Mouse (Mus musculus) stomach, embryonic 14.5 days (tissue): ENCODE results near the gene Spata20. TPM values are rescaled to one million over a fixed set of nuclear protein-coding genes. Genes with fewer than 3 reads are reported as not detected.

ENCODE experiments used
- ATAC-seq: fragments of 200-750 bp; cut with Nextera tagmentation; 2 replicates; pipeline ENCODE4 v1.8.0; 2017; ENCODE audit warnings: low read depth, moderate TSS enrichment; ENCODE audit not compliant: insufficient number of reproducible peaks, insufficient read depth, low FRiP score
- H3K27ac ChIP-seq: fragments of 300-500 bp; sonication (generic); 2 replicates; pipeline ENCODE4 v1.5.1; 2014; ENCODE audit warnings: mild to moderate bottlenecking, low read length, moderate library complexity, mixed read lengths
- H3K27me3 ChIP-seq: fragments of 300-500 bp; sonication (generic); 2 replicates; pipeline ENCODE4 v1.6.1; 2014; ENCODE audit warnings: low read length, control low read depth, mixed read lengths; ENCODE audit not compliant: control insufficient read depth, insufficient read depth
- H3K36me3 ChIP-seq: fragments of 300-500 bp; sonication (generic); 2 replicates; pipeline ENCODE4 v1.6.1; 2014; ENCODE audit warnings: mild to moderate bottlenecking, control low read depth, low read length, moderate library complexity, mixed read lengths; ENCODE audit not compliant: control insufficient read depth, insufficient read depth
- H3K4me1 ChIP-seq: fragments of 300-500 bp; sonication (generic); 2 replicates; pipeline ENCODE4 v1.6.1; 2014; ENCODE audit warnings: low read length, control low read depth, mixed read lengths; ENCODE audit not compliant: control insufficient read depth, insufficient read depth
- H3K4me2 ChIP-seq: fragments of 300-500 bp; sonication (generic); replicated peaks from 2 replicates; pipeline ENCODE4 v1.6.1; 2014; ENCODE audit warnings: low read depth, low read length, control low read depth
- H3K4me3 ChIP-seq: fragments of 300-500 bp; sonication (generic); 2 replicates; pipeline ENCODE4 v1.5.1; 2014; ENCODE audit warnings: low read depth, low read length, control low read depth
- H3K9ac ChIP-seq: fragments of 300-500 bp; sonication (generic); replicated peaks from 2 replicates; pipeline ENCODE4 v1.6.1; 2014; ENCODE audit warnings: low read depth, mild to moderate bottlenecking, control low read depth, low read length, moderate library complexity, mixed read lengths
- H3K9me3 ChIP-seq: fragments of 300-500 bp; sonication (generic); 2 replicates; pipeline ENCODE4 v1.6.1; 2016; ENCODE audit warnings: low read depth, low read length, control low read depth; ENCODE audit not compliant: control insufficient read depth
- WGBS: fragments of 180-500 bp; shearing (Covaris S2); extraction: QIAGEN DNeasy Blood & Tissue Kit; methylation state at CpG from one replicate; pipeline ENCODE4 v1.1.7; 2014; 5-methylcytosine and 5-hydroxymethylcytosine counted together
- polyA plus RNA-seq: library from polyadenylated mRNA; unstranded; fragments of >200 nt; fragmentation: Nextera tagmentation; extraction: Ambion mirVana; gene quantifications from 2 replicates; pipeline ENCODE4 v1.2.1, GENCODE M21; 2014

Spata20 gene
- polyA plus RNA-seq, 1 experiment from 2014 or later: 0.48 TPM

GRCm38 (mm10) chr11:94475722-94476121 lies 10.3 kb downstream of the Spata20 start:
- Histone ChIP-seq H3K27me3 (peaks cover 6% of the 10 kb centered on the region; the same call in 1 of the 2 replicates), H3K9me3 (no peaks in the 10 kb centered on the region), H3K4me2 (no peak overlapping the region), H3K36me3 (no peaks in the 10 kb centered on the region), H3K9ac (no peak overlapping the region), H3K4me1 (peaks cover 9% of the 10 kb centered on the region; the same call in 1 of the 2 replicates), H3K27ac (no peak overlapping the region), H3K4me3 (no peak overlapping the region)
- 28% methylated on average over 11 of the region's 11 CpGs for WGBS
- ATAC-seq: no peak

- no peak; the same call in 1 of the 2 replicates for ATAC-seq
- Histone ChIP-seq H3K4me1 (peaks cover 16% of the 10 kb centered on the region), H3K27me3 (peaks cover 6% of the 10 kb centered on the region; the same call in 1 of the 2 replicates), H3K9me3 (no peaks in the 10 kb centered on the region), H3K4me3 (peak overlapping the region; percentile 81), H3K4me2 (peak overlapping the region; percentile 82), H3K27ac (no peak overlapping the region), H3K9ac (no peak overlapping the region), H3K36me3 (no peaks in the 10 kb centered on the region)
- WGBS: under 1% methylated on average over 11 of the region's 11 CpGs
Observed at GRCm38 (mm10) chr11:94474544-94474910, 11.5 kb downstream of the Spata20 start.

DNA sequence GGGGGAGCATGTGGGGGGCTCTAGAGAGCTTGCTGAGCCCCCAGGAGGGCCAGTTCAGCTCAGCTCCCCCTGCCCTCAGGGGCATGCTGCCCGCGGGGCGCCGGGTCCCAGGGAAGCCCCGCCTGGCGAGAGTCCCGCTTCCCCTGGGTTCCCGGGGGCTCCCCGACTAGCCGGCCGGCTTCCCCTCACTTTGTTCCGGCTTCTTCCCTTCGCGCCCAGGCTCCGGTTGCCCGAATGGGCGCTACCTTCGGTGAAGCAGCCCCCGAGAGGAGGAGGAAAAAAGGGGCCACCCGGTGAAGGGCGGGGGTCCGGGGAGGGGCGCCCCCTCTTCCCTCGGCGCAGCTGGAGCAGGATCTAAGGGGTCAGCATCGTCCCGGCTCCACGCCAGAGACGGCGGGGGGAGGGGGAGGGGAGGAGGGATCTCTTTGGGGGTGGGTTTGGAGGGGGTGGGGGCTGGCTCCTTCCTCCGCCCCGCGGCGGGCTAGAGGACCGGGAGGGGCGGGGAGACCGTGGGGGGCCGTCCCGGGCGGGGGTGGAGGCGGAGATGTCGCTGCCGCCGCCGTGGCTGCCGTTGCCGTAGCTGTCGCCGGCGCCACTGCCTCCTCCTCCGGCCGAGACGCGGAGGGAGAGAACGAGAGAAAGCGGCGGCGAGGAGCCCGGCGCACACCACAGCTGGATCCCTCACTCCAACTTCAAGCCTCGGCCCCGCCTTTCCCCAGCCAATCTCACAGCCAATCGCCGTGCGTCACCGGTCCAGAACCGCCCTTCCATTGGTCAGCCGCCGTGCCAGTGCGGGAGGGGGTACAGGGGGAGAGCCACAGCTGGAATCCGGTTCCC lies 12.1 kb downstream of the Spata20 start, which contains the start of gene Cacna1g:
TSS of gene Cacna1g (minus strand) at position 492 of the 837 bp plus-strand sequence.
- under 1% methylated on average over 56 of the region's 71 CpGs for WGBS
- H3K27me3 ChIP-seq: peaks cover 6% of the 10 kb centered on the region; the same call in 1 of the 2 replicates

DNA sequence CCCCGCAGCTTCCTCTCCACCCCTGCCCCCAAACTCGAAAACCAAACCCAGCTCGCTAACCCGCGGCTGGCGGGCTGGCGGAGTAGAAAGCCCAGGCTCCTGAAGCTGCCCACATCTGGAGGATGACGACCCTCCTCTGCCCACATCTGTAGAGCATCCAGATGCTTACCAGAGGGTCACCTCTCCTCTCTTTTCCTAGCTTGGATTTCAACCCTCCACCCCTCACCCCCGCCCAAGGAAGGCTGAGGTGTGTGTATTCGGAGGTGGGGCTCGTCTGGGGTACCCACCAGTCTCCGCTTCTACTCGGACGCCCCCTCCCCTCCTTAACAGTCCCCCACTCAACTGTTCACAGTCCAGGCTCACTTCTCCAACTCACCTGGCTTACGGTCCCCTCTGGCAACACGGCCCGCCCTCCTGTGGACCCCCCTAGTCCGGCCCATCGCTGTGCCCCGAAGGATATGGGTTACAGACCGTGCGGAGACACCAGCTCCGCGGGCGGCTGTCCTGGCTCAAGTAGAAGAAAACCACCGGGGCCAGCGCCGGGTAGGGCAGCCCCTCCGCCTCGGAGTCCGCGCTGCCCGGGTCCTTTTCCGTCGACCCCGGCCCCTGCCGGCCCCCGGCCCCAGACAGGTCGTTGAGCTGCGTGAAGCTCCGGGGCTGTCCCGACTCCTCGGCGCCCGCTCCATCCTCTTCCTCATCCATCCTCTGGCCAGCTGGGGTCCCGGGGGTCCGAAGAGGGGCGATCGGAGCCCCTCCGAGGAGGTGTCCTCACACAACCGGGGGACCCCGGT lies 12.9 kb downstream of the Spata20 start:
- Histone ChIP-seq H3K4me3 (peak overlapping the region; percentile 81), H3K36me3 (no peaks in the 10 kb centered on the region), H3K4me2 (peak overlapping the region; percentile 82), H3K27ac (peak overlapping the region; percentile 79; the same call in 1 of the 2 replicates), H3K9ac (peak overlapping the region; percentile 77), H3K4me1 (peaks cover 29% of the 10 kb centered on the region), H3K27me3 (peaks cover 6% of the 10 kb centered on the region; the same call in 1 of the 2 replicates), H3K9me3 (no peaks in the 10 kb centered on the region)
- ATAC-seq: peak; percentile 29; the same call in 1 of the 2 replicates
- 0% methylated on average over 31 of the region's 52 CpGs for WGBS

More for the DNA sequence above, 12.1 kb downstream of the Spata20 start, which contains the start of gene Cacna1g:
- Histone ChIP-seq H3K9me3 (no peaks in the 10 kb centered on the region), H3K4me1 (peaks cover 22% of the 10 kb centered on the region), H3K27ac (peak within 1 kb of the TSS; percentile 83; the same call in 1 of the 2 replicates), H3K9ac (peak within 1 kb of the TSS; percentile 77), H3K4me3 (peak within 1 kb of the TSS; percentile 81), H3K4me2 (peak within 1 kb of the TSS; percentile 82), H3K36me3 (no peaks in the 10 kb centered on the region)
- ATAC-seq: peak; percentile 93

GRCm38 (mm10) chr11:94472585-94472915 lies 13.4 kb downstream of the Spata20 start:
- no peak for ATAC-seq
- peak overlapping the region; percentile 82 for H3K4me2 ChIP-seq
- H3K4me1 ChIP-seq: peaks cover 35% of the 10 kb centered on the region
- H3K4me3 ChIP-seq: peak overlapping the region; percentile 81
- H3K9me3 ChIP-seq: no peaks in the 10 kb centered on the region
- H3K9ac ChIP-seq: peak overlapping the region; percentile 77
- H3K36me3 ChIP-seq: no peaks in the 10 kb centered on the region
- WGBS: under 1% methylated on average over 15 of the region's 15 CpGs
- peaks cover 6% of the 10 kb centered on the region; the same call in 1 of the 2 replicates for H3K27me3 ChIP-seq
- H3K27ac ChIP-seq: peak overlapping the region; percentile 0; the same call in 1 of the 2 replicates

DNA sequence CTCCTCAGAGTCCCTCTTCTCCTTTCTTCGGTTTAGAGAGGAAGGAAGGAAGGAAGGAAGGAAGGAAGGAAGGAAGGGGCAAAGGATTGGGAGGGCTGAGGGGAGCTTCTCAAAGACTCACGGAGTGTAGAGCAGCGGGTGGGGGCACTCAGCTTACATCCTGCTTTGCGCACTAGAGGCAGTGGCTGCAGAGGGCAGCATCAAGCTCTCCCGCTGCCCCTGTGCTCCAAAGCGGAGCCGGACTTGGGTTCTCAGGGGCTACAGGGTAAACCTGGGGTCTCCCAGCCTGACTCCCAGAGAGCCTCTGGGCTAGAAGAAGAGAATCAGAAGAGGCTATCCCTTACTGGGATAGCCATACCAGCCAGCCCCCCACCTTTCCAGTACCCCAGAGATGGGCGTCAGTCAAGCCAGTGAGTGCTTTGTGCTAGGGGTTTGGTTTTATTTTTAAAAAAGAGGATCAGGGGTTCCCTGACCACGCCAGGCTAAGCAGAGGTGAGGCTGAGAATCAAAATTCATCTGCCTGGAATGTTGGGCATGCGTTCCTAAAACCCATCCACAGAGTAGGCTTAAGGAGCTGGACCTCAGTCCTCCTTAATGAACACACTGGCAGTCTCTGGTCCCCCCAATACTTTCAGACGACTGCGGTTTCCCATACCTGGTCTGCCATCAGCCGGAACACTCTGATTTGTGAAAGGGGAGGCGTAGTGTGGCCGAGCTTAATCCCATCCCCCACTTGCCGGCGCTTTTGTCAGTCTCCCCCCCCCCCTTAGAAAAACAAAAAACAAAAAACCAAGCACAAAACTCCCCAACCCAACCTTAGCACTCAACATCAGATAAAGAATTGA lies 14.0 kb downstream of the Spata20 start:
- peak overlapping the region; percentile 77 for H3K9ac ChIP-seq
- peak overlapping the region; percentile 82 for H3K4me2 ChIP-seq
- H3K4me3 ChIP-seq: peak overlapping the region; percentile 81
- ATAC-seq: no peak
- H3K27me3 ChIP-seq: peaks cover 6% of the 10 kb centered on the region; the same call in 1 of the 2 replicates
- no peaks in the 10 kb centered on the region for H3K36me3 ChIP-seq
- H3K4me1 ChIP-seq: peaks cover 40% of the 10 kb centered on the region
- WGBS: 7% methylated on average over 16 of the region's 17 CpGs
- H3K9me3 ChIP-seq: no peaks in the 10 kb centered on the region
- H3K27ac ChIP-seq: no peak overlapping the region

- Histone ChIP-seq H3K27me3 (peaks cover 6% of the 10 kb centered on the region; the same call in 1 of the 2 replicates), H3K9ac (no peak overlapping the region), H3K36me3 (no peaks in the 10 kb centered on the region), H3K9me3 (no peaks in the 10 kb centered on the region), H3K4me3 (no peak overlapping the region), H3K4me1 (peaks cover 40% of the 10 kb centered on the region), H3K4me2 (no peak overlapping the region), H3K27ac (peak overlapping the region; percentile 52; the same call in 1 of the 2 replicates)
- WGBS: 43% methylated on average over 7 of the region's 7 CpGs
- no peak for ATAC-seq
Observed at GRCm38 (mm10) chr11:94470391-94470790, 15.6 kb downstream of the Spata20 start.
